Mouse (Mus musculus) MEL (cell line): ENCODE data around the gene Tmco2. TPM values are rescaled to one million over a fixed set of nuclear protein-coding genes. Genes with fewer than 3 reads are reported as not detected.
A peak's percentile ranks its signal among the peaks of the same experiment; 100 is the strongest.
"Not testable (repeated sequence)": the region's sequence is repeated elsewhere in the genome, so short reads cannot be mapped to it uniquely, and the experiment has no call there.

ENCODE experiments used
- DNase-seq: peaks from one replicate; pipeline ENCODE4 v3.0.0; 2011; ENCODE audit warnings: low read depth, low spot score
- H3K27ac ChIP-seq: 2 replicates; pipeline ENCODE4 v1.5.1; 2012; ENCODE audit warnings: low read depth, mild to moderate bottlenecking, control low read depth, low read length, moderate library complexity; ENCODE audit not compliant: control insufficient read depth
- H3K27me3 ChIP-seq, 2 experiments: fragments of 150-350 bp in 1 of 2; sonication (generic) in 1 of 2; 2 replicates each; pipeline ENCODE4 v1.6.1; 2012; ENCODE audit warnings: low read length in 2 of 2, mild to moderate bottlenecking in 2 of 2, improper control_type of control experiment in 1 of 2, moderate library complexity in 1 of 2; ENCODE audit not compliant: insufficient read depth in 2 of 2, control insufficient read depth in 1 of 2
- H3K36me3 ChIP-seq, 2 experiments: 2 replicates each; pipeline ENCODE4 v1.6.1; 2012 to 2014; ENCODE audit warnings: low read length in 2 of 2, improper control_type of control experiment in 1 of 2, inconsistent platforms in 1 of 2, mild to moderate bottlenecking in 1 of 2; ENCODE audit not compliant: insufficient read depth in 2 of 2, control insufficient read depth in 1 of 2
- H3K4me1 ChIP-seq, 2 experiments: fragments of 150-350 bp in 1 of 2; sonication (generic) in 1 of 2; 2 replicates each; pipeline ENCODE4 v1.6.1; 2012; ENCODE audit warnings: low read length in 2 of 2, improper control_type of control experiment in 1 of 2, mild to moderate bottlenecking in 1 of 2; ENCODE audit not compliant: insufficient read depth in 2 of 2, control insufficient read depth in 1 of 2
- H3K4me3 ChIP-seq, 2 experiments: fragments of 150-350 bp in 1 of 2; sonication (generic) in 1 of 2; 2 replicates each; pipeline ENCODE4 v1.5.1; 2012; ENCODE audit warnings: low read depth in 2 of 2, low read length in 2 of 2, mild to moderate bottlenecking in 2 of 2, moderate library complexity in 2 of 2, control low read depth in 1 of 2, improper control_type of control experiment in 1 of 2; ENCODE audit not compliant: control insufficient read depth in 1 of 2, insufficient read depth in 1 of 2
- H3K79me2 ChIP-seq: 2 replicates; pipeline ENCODE4 v1.6.1; 2012; ENCODE audit warnings: mild to moderate bottlenecking, low read length, moderate library complexity; ENCODE audit not compliant: control insufficient read depth, poor library complexity, insufficient read depth
- H3K9ac ChIP-seq: 2 replicates; pipeline ENCODE4 v1.6.1; 2012; ENCODE audit warnings: low read depth, mild to moderate bottlenecking, control low read depth, low read length, moderate library complexity; ENCODE audit not compliant: control insufficient read depth, poor library complexity, severe bottlenecking
- H3K9me3 ChIP-seq: fragments of 150-350 bp; sonication (generic); replicated peaks from 2 replicates; pipeline ENCODE4 v1.6.1; 2012; ENCODE audit warnings: mild to moderate bottlenecking, low read length, improper control_type of control experiment, moderate library complexity; ENCODE audit not compliant: insufficient read depth
- CHD1 ChIP-seq: IDR thresholded peaks from 2 replicates; pipeline ENCODE4 v1.6.1; 2012; ENCODE audit warnings: low read depth, mild to moderate bottlenecking, inconsistent platforms, low read length, improper control_type of control experiment
- ELF1 ChIP-seq: IDR thresholded peaks from 2 replicates; pipeline ENCODE4 v1.6.1; 2014; ENCODE audit warnings: low read depth, mild to moderate bottlenecking, inconsistent platforms, low read length, improper control_type of control experiment, moderate library complexity
- GATA1 ChIP-seq: IDR thresholded peaks from 2 replicates; pipeline ENCODE4 v1.6.1; 2011; ENCODE audit warnings: low read depth, low read length, improper control_type of control experiment
- KAT2A ChIP-seq: conservative IDR thresholded peaks from 2 replicates; pipeline ENCODE4 v1.6.1; 2012; ENCODE audit warnings: low read depth, low read length, improper control_type of control experiment, inconsistent platforms
- MAFK ChIP-seq: IDR thresholded peaks from 2 replicates; pipeline ENCODE4 v1.6.1; 2011; ENCODE audit warnings: low read depth, mild to moderate bottlenecking, low read length, improper control_type of control experiment, borderline replicate concordance
- MAX ChIP-seq: IDR thresholded peaks from 2 replicates; pipeline ENCODE4 v1.6.1; 2011; ENCODE audit warnings: low read length, improper control_type of control experiment
- MEF2A ChIP-seq: IDR thresholded peaks from 2 replicates; pipeline ENCODE4 v1.6.1; 2014; ENCODE audit warnings: low read depth, mild to moderate bottlenecking, inconsistent platforms, low read length, improper control_type of control experiment; ENCODE audit not compliant: poor library complexity, insufficient replicate concordance, severe bottlenecking; ENCODE audit errors: extremely low read depth
- MXI1 ChIP-seq: IDR thresholded peaks from 2 replicates; pipeline ENCODE4 v1.6.1; 2011; ENCODE audit warnings: mild to moderate bottlenecking, low read depth, low read length, improper control_type of control experiment
- MYB ChIP-seq: IDR thresholded peaks from 2 replicates; pipeline ENCODE4 v1.6.1; 2011; ENCODE audit warnings: mild to moderate bottlenecking, low read depth, low read length, improper control_type of control experiment
- NELFE ChIP-seq: IDR thresholded peaks from 2 replicates; pipeline ENCODE4 v1.6.1; 2011; ENCODE audit warnings: low read depth, low read length, improper control_type of control experiment
- NRF1 ChIP-seq: IDR thresholded peaks from 2 replicates; pipeline ENCODE4 v1.6.1; 2014; ENCODE audit warnings: low read depth, mild to moderate bottlenecking, inconsistent platforms, low read length, improper control_type of control experiment, moderate library complexity; ENCODE audit not compliant: poor library complexity, insufficient read depth, severe bottlenecking
- POLR2A ChIP-seq, 2 experiments: IDR thresholded peaks; 2 replicates each; pipeline ENCODE4 v1.6.1; 2011 to 2012; ENCODE audit warnings: low read length in 2 of 2, mild to moderate bottlenecking in 2 of 2, control low read depth in 1 of 2, improper control_type of control experiment in 1 of 2, low read depth in 1 of 2, moderate library complexity in 1 of 2; ENCODE audit not compliant: control insufficient read depth in 1 of 2, insufficient read depth in 1 of 2, poor library complexity in 1 of 2
- POLR2AphosphoS5 ChIP-seq: IDR thresholded peaks from 2 replicates; pipeline ENCODE4 v1.6.1; 2012; ENCODE audit warnings: low read depth, borderline replicate concordance, mild to moderate bottlenecking, inconsistent platforms, low read length, moderate library complexity, mixed read lengths
- RCOR1 ChIP-seq: IDR thresholded peaks from 2 replicates; pipeline ENCODE4 v1.6.1; 2012; ENCODE audit warnings: low read depth, mild to moderate bottlenecking, inconsistent platforms, low read length, improper control_type of control experiment
- SMC3 ChIP-seq: IDR thresholded peaks from 2 replicates; pipeline ENCODE4 v1.6.1; 2011; ENCODE audit warnings: low read depth, low read length, improper control_type of control experiment
- TBP ChIP-seq: IDR thresholded peaks from 2 replicates; pipeline ENCODE4 v1.8.0; 2011; ENCODE audit warnings: low read depth, low read length, improper control_type of control experiment
- TCF12 ChIP-seq: IDR thresholded peaks from 2 replicates; pipeline ENCODE4 v1.6.1; 2014; ENCODE audit warnings: low read depth, mild to moderate bottlenecking, inconsistent platforms, low read length, improper control_type of control experiment, moderate library complexity
- UBTF ChIP-seq: IDR thresholded peaks from 2 replicates; pipeline ENCODE4 v1.6.1; 2012; ENCODE audit warnings: low read depth, mild to moderate bottlenecking, inconsistent platforms, low read length, improper control_type of control experiment, moderate library complexity, borderline replicate concordance; ENCODE audit not compliant: insufficient read depth
- USF2 ChIP-seq, 2 experiments: IDR thresholded peaks; 2 replicates each; pipeline ENCODE4 v1.6.1; 2011 to 2012; ENCODE audit warnings: improper control_type of control experiment in 2 of 2, low read length in 2 of 2, borderline replicate concordance in 1 of 2, inconsistent platforms in 1 of 2, low read depth in 1 of 2, mild to moderate bottlenecking in 1 of 2; ENCODE audit not compliant: insufficient read depth in 1 of 2
- ZC3H11A ChIP-seq: IDR thresholded peaks from 2 replicates; pipeline ENCODE4 v1.6.1; 2012; ENCODE audit warnings: low read depth, mild to moderate bottlenecking, inconsistent platforms, low read length, improper control_type of control experiment
- ZKSCAN1 ChIP-seq: IDR thresholded peaks from 2 replicates; pipeline ENCODE4 v1.6.1; 2012; ENCODE audit warnings: low read depth, mild to moderate bottlenecking, inconsistent platforms, low read length, improper control_type of control experiment, moderate library complexity
- ZNF384 ChIP-seq: IDR thresholded peaks from 2 replicates; pipeline ENCODE4 v1.6.1; 2012; ENCODE audit warnings: low read depth, mild to moderate bottlenecking, inconsistent platforms, low read length, improper control_type of control experiment
- polyA plus RNA-seq, 2 experiments: library from polyadenylated mRNA; stranded (reverse) in 1 of 2; unstranded in 1 of 2; fragments of >175 nt in 1 of 2; fragments of >200 nt in 1 of 2; gene quantifications; 2 replicates each; pipeline versions ENCODE4 v1.2.1 to v1.2.4; 2012; ENCODE audit warnings: low replicate concordance in 2 of 2, low read depth in 1 of 2; ENCODE audit not compliant: insufficient read length in 2 of 2, insufficient read depth in 1 of 2, missing spikeins in 1 of 2
- total RNA-seq: library from RNA; depleted of rRNA; stranded (reverse); fragments of 300-350 nt; gene quantifications from 2 replicates; pipeline ENCODE4 v1.2.3, GENCODE M21; 2012

Gene Tmco2
- total and polyA plus RNA-seq, 3 experiments = not detected

GRCm38 (mm10) chr4:121077915-121078646 lies 30.9 kb downstream of the Tmco2 start:
- Histone ChIP-seq H3K27me3 (no peaks in the 10 kb centered on the region), H3K27ac (no peak overlapping the region), H3K4me3 (no peak overlapping the region), H3K9ac (no peak overlapping the region), H3K79me2 (no peaks in the 10 kb centered on the region), H3K4me1 (no peaks in the 10 kb centered on the region), H3K9me3 (no peaks in the 10 kb centered on the region), H3K36me3 (peaks cover 0 to 16% of the 10 kb centered on the region in 2 experiments; a peak in 2 of 4 replicates)
- DNase-seq = no peak
- TF ChIP-seq MXI1 = no peak

GRCm38 (mm10) chr4:121074250-121074649 lies 34.8 kb downstream of the Tmco2 start:
- Histone ChIP-seq H3K9ac (no peak overlapping the region), H3K9me3 (no peaks in the 10 kb centered on the region), H3K4me3 (no peak overlapping the region), H3K27ac (no peak overlapping the region), H3K36me3 (peaks cover 0 to 7% of the 10 kb centered on the region in 2 experiments; a peak in 2 of 4 replicates), H3K79me2 (no peaks in the 10 kb centered on the region), H3K4me1 (no peaks in the 10 kb centered on the region)
- no peak for DNase-seq
- TF ChIP-seq TBP (no peak), MYB (no peak), ZKSCAN1 (no peak), MAFK (no peak), KAT2A (no peak), NELFE (no peak), POLR2AphosphoS5 (no peak), SMC3 (no peak), UBTF (no peak)
- TF ChIP-seq, all 39 proteins: peak for 0
- H3K27me3 ChIP-seq = no peaks in the 10 kb centered on the region

GRCm38 (mm10) chr4:121065336-121065735 lies 43.7 kb downstream of the Tmco2 start:
- peaks cover 0 to 8% of the 10 kb centered on the region in 2 experiments for H3K36me3 ChIP-seq
- no peak overlapping the region for H3K4me3 ChIP-seq
- no peak overlapping the region for H3K27ac ChIP-seq
- H3K4me1 ChIP-seq = no peaks in the 10 kb centered on the region
- H3K9me3 ChIP-seq = no peaks in the 10 kb centered on the region
- no peaks in the 10 kb centered on the region for H3K27me3 ChIP-seq
- DNase-seq = peak; percentile 30
- no peaks in the 10 kb centered on the region for H3K79me2 ChIP-seq
- TF ChIP-seq GATA1 (no peak), ELF1 (no peak), RCOR1 (no peak), NRF1 (no peak), MAX (no peak), POLR2A (IDR thresholded peaks at IDR 0.05; ENCODE audit: control insufficient read depth in 1 of 2, insufficient read depth in 1 of 2, low read depth in 1 of 2, low read length in 2 of 2, poor library complexity in 1 of 2) (no peak), USF2 (IDR thresholded peaks at IDR 0.05; ENCODE audit: borderline replicate concordance in 1 of 2, insufficient read depth in 1 of 2, low read depth in 1 of 2, low read length in 2 of 2) (no peak), ZC3H11A (no peak), POLR2AphosphoS5 (no peak), CHD1 (no peak), MEF2A (no peak), TCF12 (no peak), ZNF384 (no peak)
- H3K9ac ChIP-seq = no peak overlapping the region

- DNase-seq, H3K4me1 ChIP-seq, H3K27me3 ChIP-seq, H3K9me3 ChIP-seq, H3K4me3 ChIP-seq, H3K27ac ChIP-seq, H3K79me2 ChIP-seq, H3K9ac ChIP-seq, H3K36me3 ChIP-seq: not testable (repeated sequence)
Measured at GRCm38 (mm10) chr4:121059218-121059617, 49.8 kb downstream of the Tmco2 start.
